Mouse (Mus musculus) adrenal gland, postnatal 14 days (tissue): ENCODE data around the gene Calhm6. TPM values are rescaled to one million over a fixed set of nuclear protein-coding genes. Genes with fewer than 3 reads are reported as not detected.

Source experiments
- DNase-seq: peaks from one replicate; pipeline ENCODE4 v3.0.0; 2021; ENCODE audit warnings: mixed read lengths
- long read RNA-seq, 2 experiments: library from polyadenylated mRNA; stranded (forward); transcript quantifications; one replicate each; pipeline ENCODE4 v2.0.0; 2021
- total RNA-seq: library from RNA; stranded (reverse); gene quantifications from 2 replicates; pipeline ENCODE4 v1.2.3, GENCODE M21; 2021

Calhm6 gene
- 0.85 and 4.5 TPM in 2 replicates for total RNA-seq
- long read RNA-seq, experiment 1, partial matches to known transcripts, result 0 of 3 reads
- long read RNA-seq, experiment 1, other reads (novel, unspliced or antisense), result 1 of 3 reads
- long read RNA-seq, experiment 2, result 0 reads

DNA sequence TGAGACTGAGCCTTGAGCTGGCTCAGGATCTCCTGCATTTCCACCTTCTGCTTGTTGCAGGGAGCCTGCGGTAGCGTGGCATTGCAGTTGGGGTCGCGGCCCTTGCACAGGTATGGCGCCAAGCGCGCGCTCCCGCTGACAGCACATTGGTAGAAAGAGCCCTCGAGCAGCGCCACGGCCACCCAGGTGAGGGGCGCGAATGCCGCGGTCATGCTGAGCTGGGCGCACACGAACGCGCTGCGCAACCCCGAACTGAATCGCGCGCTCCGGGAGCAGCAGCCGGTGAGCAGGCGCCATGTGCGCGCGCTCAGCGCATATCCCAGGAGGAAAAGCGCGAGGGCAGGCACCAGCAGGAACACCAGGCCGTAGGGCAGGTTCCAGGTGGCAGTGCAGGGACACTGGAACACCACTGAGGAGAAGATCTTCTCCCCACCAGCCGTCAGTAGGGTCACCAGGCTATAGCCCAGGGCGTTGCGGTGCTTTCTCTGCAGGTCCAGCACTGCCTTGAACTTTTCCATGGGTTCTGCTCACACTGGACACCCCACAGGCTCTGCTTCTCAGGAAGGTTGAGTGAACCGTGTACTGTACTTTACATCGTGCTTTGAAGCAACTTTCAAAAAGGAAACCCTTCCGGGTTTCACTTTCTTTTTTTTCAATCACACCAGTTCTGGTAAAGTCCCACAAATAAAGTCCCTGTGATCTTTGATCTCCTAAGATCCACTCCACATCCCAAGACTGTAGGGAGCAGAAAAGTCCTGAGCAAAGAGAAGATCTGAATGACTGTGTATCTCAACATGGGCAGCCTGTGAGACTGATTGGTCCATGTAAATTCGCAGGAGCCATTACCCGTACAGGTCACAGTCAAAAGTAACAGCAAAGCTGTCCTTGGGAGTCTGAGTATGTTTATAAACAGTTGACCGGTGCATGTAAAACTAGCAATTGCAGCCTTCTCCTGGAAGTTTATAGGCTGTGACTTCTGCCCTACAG lies at the start of gene Calhm6:
TSS of gene Calhm6 (minus strand) at position 593 of the 987 bp plus-strand sequence.
- DNase-seq, result peak; percentile 73

DNA sequence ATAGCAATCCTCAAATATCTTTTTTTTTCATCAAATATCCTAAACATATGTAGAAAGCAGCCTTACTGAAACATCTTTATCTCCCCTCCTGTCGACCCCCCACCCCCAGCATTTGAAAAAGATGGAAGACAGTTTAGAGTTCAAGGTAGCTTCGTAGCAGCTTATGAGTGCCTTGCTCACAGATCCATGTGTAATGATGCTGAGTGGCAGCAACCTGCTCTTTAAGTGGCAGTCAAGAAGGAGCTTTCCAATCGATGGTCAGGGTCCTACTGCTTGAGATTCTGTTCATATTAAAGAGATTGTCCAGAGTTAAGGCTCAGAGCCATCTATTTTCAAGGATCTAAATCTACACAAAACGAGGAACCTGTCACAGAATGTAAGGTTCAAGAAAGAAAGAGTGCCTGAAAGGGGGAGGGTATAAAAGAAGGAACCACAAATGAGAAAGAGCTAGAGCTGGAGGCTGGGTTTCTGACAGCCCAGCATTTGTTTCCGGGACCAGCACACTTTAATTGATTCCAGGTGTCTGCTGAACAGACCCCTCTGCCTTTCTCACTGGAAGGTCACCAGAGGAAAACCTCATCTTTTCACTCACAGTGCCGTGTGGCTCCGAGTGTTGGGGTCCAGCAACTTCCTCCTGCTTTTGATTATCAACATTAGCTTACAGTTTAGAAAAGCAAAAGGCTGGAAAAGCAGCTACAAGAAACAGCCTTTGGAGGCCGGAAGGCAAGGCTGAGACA lies 48.3 kb upstream of the Calhm6 start:
- no peak for DNase-seq

DNA sequence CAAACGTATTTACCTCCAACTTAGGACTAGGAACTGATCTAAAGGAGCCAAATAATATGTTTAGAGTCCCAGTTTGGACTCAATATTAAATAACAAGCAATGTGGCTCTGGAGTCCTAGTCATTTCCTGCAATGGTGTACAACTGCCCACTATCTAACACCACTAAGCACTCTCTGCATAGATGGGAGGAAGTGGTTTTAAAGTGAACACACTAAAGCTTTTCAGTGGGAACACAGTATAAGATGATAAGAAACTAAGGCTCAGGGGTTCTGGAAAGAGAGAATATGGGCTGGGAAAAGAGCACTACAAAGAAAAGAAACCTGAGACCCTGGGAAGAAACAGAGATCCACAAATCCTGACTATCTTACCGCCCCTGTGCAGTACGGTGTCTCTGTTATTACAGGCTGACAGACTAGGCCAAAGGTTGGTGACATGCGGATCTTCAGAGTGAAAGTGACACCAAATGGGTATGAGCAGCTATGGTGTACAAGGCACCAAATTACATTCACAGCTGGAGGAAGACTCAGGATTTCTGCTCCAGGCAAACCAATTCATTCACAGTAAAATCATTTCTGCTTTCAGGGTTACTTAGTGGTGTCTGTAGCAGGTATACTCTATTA lies 45.0 kb upstream of the Calhm6 start:
- DNase-seq, result no peak

DNA sequence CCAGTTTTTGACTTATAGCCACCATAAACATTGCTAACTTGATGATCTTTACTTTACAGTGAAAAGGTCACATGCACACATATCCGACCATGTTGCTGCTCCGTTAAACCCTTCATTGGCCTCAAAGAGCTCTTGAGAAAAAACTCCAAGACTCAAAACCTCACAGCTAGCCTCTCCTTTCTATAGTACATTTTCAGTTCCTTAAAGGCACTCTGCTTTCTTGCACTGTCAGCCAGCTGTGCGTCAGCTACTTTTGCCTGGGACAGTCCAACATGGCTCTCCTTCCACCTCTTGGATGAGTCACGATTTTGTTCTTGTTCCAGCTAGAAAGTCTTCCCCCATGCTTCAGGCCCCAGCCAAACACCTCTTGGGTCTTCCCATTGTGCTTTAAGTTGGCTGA lies 43.9 kb upstream of the Calhm6 start:
- DNase-seq, result no peak

DNA sequence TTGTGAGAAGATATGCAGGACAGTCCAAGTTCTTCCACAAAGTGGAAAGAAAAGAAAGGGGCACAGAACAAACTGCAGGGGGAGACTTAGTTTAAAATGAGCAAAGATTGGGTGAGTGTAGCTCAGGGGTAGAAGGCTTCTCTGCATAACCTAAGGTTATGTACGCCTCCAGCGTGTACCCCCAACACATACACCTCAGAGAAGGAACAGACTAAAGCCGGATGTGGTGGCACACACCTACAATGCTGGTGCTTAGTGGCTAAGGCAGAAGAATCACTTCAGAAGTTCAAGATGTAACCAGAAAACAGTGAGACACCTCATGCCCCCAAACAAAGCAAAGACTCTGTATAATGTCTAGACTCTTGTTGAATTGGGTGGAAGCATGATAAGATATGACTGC lies 43.4 kb upstream of the Calhm6 start:
- no peak for DNase-seq

DNA sequence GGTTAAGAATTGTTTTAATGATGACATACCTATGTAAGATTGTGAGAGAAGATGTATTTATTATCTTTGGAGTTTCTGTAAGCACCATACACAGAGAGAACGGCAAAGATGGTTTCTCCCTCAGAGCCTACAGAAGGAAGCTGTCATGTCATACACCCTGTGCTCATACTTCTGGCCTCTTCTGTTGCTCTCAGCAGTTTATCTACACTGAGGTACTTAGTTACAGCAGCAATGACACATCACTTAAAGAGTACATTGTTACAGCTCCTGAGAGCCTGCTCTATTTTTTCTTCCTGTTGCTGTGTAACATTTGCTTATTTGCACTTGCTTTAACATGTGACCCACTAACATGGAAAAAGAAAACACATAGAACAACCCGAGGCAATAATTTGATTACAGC lies 39.2 kb upstream of the Calhm6 start:
- DNase-seq, result no peak

DNA sequence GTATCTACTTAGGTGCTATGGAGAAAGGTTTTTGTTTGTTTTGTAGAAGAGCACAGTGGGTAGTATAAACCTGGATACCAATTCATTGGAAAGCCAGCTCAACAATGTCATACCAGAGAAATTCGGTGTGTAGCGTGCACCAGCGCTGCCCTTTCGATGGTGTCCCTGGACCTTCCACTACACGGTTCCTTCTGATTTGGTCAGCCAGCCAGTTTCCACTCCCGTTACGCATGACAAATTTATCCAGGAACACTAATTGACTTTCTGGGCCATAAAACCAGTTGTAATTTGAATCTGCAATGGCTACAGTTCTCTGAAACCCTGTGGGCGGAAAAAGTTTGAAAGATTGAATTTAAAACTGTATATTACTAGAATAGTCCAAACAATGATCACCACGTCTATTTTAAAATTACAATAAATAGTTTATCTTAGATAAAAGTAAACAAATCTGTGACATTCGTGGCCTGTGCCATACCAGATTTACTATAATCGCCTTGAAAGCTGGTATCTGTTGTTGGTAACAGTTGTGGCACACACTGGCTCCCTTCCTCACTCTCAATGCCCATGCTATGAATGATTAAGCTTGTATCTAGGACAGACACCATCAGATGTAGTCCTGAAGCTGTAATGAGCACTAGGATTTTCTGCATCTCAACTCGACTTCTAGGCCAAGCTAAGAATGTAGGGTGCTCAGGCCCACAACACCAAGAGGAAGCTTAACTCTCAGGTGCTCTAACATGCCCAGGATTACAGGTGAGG lies 28.2 kb upstream of the Calhm6 start:
- no peak for DNase-seq

DNA sequence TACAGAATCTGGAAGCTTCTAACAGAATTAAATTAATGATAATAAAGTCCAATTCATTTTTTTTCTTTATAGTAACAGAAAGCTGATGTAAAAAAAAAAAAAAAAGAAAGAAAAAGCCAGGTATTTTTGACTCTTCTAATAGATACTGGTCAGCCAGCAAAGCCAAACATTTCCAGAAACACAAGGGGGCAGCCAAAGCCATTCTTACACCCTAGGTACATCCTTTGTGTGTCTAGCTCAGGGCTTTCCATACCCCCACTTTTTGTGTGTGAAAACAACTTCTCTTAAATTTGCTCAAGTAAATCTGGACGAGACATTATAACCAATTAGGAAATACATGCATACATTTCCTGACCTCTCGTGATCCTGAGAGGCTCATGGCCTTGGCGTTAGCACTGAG lies 24.0 kb upstream of the Calhm6 start:
- DNase-seq, result no peak

DNA sequence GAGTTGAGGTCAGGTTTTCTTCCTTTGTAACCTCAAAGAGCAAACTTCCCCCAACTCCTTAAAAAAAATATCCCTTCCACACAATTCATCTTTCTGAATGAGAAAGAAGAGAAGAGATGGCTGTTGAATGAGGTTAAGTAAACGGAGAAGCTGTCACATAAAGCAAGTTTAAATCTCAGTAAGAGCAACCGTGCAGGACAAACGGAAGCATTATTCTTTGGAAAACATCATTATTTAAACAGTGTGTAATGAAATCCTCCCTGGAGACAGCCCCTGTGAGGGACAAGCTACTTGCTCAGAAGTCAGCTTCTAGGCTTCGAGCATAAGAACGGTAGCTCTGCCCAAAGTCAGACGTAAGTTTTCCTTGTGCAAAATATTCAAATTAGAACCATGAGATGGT lies 22.7 kb upstream of the Calhm6 start:
- DNase-seq, result no peak

DNA sequence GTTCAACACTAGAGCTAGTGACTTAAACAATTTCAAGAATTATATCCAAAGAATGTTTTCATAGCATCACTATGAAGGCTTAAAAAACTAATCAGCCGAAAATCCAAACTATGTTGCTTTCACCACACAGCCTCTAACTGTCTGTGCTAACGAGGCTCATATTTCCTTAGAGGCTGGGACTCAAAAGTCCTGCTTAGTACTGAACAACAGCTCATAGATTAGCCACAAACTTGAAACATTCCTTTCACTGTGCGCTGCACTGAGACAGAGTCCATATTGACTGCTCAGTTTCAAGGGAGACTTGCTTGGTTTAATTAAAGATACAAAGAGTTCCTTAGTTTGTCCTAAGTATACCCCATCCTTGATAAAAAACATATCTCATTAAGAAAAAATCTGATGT lies 22.0 kb upstream of the Calhm6 start:
- no peak for DNase-seq

DNA sequence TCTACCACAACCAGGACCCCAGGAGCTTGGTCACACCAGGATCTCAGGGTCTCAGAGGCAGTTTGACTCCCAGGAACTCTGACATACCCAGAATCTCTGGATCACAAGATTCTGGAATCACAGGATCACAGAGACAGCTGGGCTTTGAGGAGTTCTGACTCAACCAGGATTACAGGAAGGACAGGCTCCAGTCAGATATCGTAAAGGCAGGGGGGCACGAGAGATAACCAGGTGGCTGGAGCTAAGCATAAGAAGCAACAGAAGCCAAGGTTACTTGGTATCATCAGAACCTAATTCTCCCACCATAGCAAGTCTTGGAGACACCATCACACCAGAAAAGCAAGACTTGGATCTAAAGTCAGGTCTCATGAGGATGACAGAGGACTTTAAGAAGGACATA lies 13.9 kb upstream of the Calhm6 start:
- no peak for DNase-seq

DNA sequence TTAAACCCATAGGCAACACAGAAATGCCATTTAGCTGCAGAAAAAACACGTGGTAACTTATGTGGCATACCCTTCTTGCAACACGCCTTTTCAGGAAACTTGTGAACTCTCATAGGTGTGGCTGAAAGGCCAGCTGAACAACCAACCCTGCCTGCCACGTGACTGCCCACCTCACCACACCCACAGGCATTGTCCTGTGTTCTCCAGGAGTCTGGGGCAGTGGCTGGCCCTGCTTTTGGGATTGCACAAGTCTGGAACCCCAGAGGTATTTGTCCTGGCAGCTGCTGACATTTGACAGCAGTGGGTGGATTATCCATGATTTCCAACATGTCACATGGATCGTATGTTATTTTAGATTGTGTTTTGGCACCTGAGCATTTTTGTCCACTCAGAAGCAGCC lies 12.0 kb upstream of the Calhm6 start:
- peak; percentile 34 for DNase-seq

DNA sequence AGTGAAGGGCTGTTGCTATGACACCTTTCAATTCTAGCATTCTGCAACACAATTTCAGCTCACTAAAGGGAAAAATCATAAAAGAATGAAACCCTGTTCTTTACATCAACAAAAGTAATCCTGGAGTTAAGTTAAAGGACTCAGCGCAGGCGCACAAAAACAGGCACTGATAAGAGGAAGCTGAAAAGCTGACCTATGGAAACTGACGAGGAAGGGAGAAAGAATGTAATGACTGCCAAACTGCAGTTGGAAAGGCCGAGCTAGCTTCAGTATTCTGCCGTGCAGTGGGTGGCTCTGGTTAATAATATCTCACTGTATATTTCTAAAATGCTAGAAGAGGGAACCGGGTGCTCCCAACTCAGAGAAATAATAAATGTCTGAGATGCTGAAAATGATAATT lies 10.2 kb upstream of the Calhm6 start:
- no peak for DNase-seq

DNA sequence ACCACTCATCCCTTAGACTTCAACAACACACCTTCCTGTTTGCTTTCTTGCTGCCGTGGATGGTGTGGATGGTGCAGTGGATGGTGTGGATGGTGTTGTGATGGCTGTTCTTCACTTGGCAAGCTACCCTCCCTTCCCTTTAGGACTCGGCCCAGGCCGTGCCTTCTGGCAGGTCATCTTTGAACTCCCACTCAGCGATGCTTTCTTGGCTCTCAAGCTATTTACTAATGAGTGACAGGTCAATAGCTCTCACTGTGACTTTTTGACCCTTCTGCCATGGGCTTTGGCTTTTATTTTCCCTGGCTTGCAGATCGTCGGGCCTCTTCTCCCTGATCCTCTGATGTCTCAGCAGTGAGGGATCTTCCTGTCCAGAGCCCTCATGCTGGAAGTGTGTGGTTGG lies 8.6 kb upstream of the Calhm6 start:
- DNase-seq, result no peak

DNA sequence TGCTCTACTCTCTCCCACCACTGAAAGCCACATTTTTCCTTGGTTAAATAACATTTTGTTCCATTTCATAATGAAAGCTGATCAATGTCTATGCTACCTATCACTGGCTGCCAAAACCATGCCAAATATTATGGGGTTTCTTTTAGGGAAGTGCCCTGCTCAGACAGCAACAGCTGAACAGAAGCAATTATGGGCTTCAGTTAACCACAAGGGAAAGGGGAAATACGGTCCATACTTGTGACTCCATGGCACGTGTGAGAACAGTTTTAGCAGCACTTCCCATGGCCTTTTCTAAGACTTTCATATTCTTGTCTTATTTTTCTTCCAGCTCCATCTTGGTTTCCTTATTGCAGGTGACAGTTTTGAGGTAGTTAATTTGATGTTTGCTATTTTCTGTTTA lies 3.6 kb upstream of the Calhm6 start:
- no peak for DNase-seq

DNA sequence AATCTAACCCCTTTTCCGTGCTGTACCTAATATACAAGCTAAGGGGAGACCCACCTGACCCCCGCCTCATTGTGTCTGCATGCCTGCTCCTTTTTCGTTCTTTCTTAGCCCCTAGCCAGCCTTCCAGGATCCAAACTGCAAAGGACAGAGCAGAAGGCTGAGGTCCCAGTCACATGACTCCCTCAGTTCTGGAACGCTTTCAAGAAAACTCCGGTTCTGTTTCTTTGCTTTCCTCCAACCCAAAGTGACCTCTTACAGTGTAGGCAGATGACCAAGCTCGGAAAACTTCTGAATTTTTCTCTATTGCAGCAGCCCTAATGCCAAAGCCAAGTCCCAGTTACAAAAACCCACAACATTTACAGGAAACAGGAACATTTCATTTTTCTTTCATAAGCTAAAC lies 607 bp upstream of the Calhm6 start:
- DNase-seq, result peak; percentile 28

DNA sequence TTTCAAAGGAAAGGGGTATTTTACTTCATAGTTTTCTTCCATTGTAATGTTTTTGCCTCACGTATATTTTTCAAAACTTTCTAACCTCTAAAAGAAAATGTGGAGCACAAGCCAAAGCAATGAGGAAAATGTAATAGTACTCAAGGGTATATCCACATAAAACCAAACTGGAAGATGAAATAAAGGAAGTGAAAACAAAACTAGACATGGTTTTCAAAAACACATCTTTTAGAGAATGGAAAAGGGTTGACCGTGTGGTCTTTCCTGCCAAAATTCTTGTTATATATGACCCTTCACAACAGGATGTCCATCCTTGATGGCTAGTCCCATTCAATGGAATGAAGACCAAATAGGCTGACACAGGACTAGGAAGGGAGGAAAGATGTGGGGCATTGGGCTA lies 9.4 kb downstream of the Calhm6 start:
- no peak for DNase-seq

DNA sequence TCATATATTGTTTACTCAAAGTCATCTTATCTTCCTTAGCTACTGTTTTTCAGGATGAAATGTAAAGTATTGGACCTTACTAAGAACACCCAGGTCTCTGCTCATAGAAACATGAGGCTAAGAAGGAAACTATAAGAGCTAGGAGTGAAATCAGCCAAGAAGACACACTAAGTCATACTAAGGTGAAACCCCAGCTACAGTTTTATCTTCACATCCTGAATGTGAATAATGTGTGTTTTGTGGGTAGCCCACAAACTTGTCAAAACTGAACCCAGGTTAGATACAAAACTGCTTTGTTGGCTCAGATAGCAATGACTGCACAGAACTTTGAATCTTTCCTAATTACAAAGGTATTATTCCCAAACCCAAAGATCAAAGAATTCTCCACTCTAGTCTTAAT lies 10.0 kb downstream of the Calhm6 start:
- no peak for DNase-seq

DNA sequence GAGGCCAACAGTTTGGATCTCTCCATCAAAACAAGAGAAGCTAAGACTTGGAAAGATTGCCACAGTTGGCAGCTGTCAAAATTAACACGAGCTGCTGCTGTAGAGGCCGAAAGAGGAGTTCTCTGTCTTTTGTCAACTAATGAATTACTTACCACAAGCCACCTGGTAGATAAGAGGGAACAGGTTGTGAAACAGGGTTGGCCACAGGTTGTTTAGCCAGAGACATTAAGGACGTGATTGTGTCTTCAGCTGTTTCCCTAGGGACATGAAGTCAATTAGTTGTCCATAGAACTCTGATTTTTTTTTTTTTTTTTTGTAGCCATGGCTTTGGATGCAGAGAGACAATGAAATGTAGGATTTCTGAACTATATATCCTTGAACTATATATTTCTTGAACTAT lies 10.7 kb downstream of the Calhm6 start:
- no peak for DNase-seq

DNA sequence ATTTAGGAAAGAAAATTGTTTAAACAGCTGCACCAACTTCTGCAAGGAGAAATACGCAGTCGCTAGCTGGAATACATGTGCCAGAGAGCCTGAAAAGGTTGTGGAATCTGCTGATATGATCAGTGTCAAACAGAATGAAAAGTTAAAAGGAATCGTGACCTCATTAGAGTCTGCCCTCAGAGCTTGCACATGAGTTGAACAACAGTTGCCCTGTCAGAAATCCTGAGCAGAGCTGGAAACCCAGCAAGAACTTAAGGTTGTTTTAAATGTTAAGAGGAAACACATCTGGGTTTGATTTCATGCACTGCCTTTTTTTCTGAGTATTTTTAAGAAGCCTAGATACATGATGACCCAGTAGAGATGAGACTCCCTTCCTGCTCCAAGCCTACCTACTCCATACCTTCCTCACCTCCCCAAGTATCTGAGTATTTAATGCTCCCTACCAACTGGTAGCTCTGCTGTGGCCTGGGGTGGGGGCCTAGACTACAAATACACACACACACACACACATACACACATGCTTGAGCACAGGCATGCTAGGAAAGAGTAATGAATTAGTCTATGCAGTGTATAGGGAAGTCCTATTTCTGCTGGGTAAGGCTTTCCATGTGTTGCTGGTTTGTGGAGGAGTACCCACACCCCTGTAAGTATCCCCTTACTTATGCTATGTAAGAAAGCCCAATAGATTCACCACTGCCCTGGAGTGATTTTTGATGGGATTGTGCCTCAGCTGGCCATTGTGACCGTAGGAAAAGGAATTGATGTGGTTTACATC lies 15.6 kb downstream of the Calhm6 start:
- no peak for DNase-seq

DNA sequence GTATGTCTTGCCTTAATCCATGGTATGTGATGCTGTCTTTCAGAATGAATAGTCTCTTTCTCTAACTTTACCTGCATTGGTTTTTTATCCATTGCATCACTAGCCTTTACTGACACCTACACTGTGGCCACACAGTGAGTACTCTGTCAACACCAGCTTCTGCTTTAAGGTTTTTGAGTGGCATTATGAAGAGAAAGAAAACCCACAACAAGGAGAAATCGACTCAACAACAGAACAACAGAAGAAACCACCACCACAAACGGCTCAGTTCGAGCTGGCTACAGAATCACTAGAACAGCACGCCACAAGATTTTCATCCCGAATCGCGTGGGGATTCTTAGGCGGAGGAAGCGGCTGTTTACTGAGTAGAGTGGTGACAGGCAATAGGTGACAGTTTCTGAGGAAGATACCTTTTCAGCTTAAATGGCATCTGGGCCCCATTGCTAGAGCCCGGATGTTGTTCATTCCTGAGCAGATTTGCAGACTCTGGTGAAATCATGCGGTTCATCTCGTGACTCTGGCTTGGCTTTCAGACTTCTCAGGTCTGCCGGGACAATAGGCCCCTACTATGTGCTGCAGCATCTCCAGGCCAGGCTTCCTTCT lies 16.8 kb downstream of the Calhm6 start:
- no peak for DNase-seq
